Mouse (Mus musculus): ENCODE data around the gene 2310007B03Rik.

DNA sequence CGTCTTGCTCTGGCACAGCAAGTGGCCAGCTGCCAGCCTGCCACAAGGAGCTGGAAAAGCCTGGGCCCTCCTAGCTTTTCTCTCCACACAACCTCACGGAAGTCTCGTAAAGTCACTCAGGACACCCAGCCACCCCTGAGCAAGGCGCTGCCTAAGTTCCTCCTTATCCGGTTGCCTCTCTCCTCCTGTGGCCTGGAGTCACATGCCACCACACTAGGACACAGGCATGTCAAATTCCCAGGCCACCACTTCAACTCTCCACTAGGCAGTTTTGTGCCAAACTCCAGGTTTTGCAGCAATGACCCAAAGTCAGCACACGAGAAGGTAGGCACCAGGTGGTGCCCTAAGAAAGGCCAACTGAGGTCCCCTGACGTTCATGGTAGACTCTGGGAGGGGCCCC is 1.8 kb upstream of the 2310007B03Rik start:
- no peak for TF ChIP-seq CTCF (IDR thresholded peaks at IDR 0.05; ENCODE audit: borderline replicate concordance, control insufficient read depth, extremely low read depth, insufficient read depth, low read length, poor library complexity)
- no peak for TF ChIP-seq POLR2A (IDR thresholded peaks at IDR 0.05; ENCODE audit: control insufficient read depth, extremely low read depth, insufficient read depth, low read length, poor library complexity)
